Mouse (Mus musculus) lung, postnatal 0 days (tissue): Measurements from ENCODE around the gene Grik3.

Experiments
- CTCF ChIP-seq: IDR thresholded peaks from 2 replicates; pipeline ENCODE4 v1.5.1; 2016; ENCODE audit warnings: antibody characterized with exemption, mild to moderate bottlenecking
- EP300 ChIP-seq: IDR thresholded peaks from 2 replicates; pipeline ENCODE4 v1.6.1; 2016; ENCODE audit warnings: antibody characterized with exemption, mild to moderate bottlenecking, control low read depth

GRCm38 (mm10) chr4:125583272-125583671, 92.8 kb downstream of the Grik3 start:
- no peak for TF ChIP-seq CTCF
- no peak for TF ChIP-seq EP300
